Mouse (Mus musculus): Measurements from ENCODE around the gene Smpd1.

DNA sequence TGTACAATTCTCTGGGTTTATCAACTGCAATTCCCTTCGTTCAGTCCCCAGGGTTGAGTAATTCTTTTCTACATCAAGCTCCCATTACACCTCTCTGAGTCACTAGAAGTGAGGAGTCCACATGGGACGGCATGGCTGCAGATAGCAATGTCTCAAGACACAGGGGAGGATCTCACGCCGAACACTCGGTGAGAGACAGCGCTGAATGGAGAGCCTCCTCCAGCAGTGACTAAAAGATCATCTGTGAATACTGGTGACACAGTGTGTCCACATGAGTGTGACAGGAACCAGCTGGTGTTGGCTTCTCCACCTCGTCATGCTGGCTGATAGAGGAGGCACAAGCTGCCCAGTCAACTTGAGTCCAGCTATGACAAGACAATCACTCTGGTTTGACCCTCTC lies 6.2 kb upstream of the Smpd1 start:
- TF ChIP-seq CTCF (IDR thresholded peaks at IDR 0.05; ENCODE audit: low read depth) (no peak), EP300 (optimal IDR thresholded peaks at IDR 0.05) (no peak)

Data from stomach, postnatal 0 days (tissue).